Mouse (Mus musculus) heart, adult 11 months (tissue): ENCODE measurements around the gene Chp1.
"Not testable (repeated sequence)": the region's sequence is repeated elsewhere in the genome, so short reads cannot be mapped to it uniquely, and the experiment has no call there.

Source experiments
- DNase-seq: peaks from one replicate; pipeline ENCODE4 v3.0.0; 2022

Gene Chp1

DNA sequence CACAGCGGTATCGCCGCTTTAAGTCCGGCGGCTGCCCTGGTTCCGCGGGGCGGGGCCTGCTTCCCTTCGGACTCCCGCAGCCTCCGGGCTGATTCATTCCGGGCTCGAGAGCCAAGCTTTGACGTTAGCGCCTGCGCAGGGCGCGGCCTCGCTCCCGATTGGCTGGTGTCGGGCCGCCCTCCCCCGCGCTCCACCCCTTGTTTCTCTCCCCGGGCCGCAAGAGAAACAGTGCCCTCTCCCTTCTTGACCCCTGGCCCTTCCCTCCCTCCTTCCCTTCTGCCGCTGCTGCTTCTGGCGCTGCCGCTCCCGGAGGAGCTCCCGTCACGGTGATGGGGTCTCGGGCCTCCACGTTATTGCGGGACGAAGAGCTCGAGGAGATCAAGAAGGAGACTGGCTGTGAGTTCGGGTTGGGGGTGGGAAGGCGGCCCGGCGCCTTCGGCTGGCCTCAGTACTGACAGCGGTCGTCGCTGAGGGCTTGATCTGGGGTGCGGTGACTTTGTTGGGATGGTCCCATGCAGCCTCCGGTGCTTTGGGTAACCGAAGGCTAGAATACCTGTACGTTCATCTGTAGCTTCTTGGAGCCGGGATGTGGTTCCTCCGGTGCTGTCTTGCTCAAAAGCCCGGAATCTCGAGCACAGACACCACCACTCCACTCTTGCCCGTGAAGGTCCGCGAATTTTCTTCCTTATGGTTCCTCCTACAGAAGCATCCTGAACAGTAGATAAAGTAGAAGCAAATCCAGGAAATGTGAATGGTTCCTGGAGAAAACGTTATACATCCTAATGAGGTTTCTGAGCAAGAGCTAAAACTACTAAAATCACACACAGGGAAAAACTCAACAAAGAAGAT lies at the start of gene Chp1, which contains the start of gene Exd1:
Gene Chp1, plus strand, starts transcription at position 176 of the 849 bp plus-strand sequence.
Gene Exd1, minus strand, starts transcription at position 106 of the 849 bp plus-strand sequence.
- peak; percentile 100 for DNase-seq

DNA sequence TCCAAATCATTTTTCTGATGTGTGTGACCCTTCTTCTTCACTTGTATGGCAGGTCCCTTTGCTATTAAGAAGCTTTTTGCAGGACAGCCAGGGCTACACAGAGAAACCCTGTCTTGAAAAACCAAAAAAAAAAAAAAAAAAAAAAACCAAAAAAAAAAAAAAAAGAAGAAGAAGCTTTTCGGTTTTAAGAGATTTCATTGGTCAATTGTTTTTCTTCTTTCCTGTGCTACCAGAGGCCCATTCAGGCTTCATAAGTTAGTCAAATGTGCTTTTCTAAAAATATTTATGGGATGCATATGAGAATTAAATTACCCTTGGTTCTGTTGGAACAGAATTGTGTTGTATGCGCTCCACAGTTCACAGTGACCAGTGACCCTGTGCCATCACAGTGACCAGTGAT lies 48.6 kb upstream of the Chp1 start:
- DNase-seq, result no peak

DNA sequence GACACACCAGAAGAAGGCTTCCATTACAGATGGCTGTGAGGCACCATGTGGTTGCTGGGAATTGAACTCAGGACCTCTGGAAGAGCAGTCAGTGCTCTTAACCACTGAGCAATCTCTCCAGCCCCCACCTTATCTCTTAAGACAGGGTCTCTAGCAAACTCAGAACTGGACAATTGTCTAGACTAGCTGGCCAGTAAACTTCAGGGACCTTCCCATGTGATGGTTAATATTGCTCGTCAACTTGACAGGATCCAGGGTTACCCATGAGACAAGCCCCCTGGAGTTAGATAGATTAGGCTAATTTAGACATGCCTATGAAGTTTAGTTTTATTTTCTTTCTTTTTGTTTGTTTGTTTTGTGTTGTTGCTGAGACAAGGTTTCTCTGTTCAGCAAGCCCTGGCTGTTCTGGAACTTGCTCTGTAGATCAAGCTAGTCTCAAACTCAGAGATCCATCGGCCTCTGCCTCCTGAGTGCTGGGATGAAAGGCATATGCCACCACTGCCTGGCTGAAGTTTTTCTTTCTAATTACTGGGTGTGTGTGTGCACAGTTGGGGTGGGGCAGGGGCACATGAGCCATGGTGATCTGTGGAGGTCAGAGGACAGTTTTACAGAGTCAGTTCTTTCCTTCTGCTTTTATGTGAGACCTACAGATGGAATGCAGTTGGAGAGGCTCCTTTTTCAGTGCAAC lies 46.4 kb upstream of the Chp1 start:
- DNase-seq, result peak; percentile 55

DNA sequence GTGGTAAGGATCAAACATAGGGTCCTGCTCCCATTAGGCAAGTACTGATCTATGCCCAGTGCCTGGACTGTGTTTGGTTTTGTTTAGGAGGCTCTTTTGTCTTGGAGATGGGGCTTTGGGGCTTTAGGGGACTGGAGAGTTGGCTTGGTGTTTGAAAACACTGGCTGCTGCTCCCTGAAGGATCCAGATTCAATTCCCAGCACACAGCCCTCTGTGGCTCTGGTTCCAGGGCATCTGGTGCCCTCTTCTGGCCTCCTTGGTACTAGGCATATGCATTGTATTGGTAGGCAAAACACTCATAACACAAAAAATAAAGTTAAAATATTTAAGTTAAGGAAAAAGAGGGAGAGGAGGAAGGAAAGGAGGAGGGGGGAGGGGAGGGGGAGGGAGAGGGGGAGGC lies 40.4 kb upstream of the Chp1 start:
- DNase-seq, result peak; percentile 15

DNA sequence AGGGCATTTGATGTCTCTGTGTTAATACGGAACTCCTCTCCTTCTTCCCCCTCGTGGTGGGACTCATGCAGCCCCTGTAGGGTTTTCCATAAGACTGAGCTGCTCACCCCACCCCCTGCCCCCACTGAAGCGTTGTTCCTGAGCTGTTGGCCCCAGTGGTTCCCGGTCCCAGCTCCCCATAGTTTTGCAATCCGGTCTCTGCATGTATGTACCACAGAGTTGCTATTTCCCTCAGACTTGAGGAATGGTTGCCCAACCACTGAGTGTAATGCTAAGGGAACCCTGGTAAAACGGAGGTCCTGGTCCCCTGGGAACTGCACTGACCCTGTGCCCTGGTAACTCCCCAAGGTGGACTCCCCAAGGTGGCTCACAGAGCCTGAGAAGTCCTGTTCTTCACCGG lies 39.0 kb upstream of the Chp1 start:
- not testable (repeated sequence) for DNase-seq

DNA sequence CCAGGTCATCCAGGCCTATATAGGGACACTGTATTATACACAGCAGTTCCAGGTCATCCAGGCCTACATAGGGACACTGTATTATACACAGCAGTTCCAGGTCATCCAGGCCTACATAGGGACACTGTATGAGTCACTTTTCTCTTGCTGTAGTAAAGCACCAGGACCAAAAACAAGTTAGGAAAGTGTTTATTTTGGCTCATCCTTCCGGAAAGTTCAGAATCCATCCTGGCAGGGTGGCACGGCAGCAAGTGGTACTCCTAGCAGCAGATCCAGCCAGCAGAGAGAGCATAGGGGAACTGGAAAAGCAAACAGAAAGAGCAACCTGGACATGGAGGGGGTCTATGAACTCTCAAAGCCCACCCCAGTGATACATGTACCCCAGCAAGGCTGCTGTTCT lies 36.6 kb upstream of the Chp1 start:
- DNase-seq, result no peak

DNA sequence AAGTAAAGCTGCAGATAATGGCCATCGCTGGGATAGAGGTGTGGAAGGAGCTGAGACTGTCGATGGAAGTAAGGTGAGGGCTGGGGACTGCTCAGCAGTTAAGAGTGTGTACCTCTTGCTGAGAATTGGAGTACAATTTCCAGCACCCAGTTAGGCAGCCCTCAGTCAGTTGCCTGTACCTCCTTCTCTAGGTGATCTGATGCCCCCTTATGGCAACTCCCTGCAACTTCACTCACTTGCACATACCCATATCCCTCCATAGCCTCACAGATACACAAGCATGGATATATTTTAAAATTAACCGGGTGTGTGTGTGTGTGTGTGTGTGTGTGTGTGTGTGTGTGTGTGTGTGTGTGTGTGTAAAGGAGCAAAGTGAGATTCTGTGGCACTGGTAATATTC lies 35.2 kb upstream of the Chp1 start:
- DNase-seq, result no peak

DNA sequence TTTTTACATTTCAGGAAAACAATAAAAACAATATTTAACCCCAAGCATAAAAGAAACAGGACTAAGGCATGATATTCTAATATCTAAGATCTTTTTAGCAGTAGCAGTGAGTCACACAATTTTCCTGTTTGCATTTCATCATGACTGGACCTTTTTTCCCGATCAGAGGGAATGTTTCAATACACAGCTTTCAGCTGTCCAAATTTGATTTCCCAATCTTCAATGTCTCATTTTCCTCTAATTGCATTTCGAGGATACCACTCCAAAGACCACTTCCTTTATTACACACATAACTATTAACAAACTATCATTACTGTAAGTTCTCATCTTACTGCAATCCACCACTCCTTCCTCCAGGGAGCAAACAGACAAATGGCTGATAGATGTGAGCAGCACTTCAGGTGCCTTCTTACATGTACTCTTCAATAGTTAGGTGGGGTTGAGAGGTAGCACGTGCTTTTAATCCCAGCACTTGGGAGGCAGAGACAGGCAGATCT lies 33.4 kb upstream of the Chp1 start:
- no peak for DNase-seq

DNA sequence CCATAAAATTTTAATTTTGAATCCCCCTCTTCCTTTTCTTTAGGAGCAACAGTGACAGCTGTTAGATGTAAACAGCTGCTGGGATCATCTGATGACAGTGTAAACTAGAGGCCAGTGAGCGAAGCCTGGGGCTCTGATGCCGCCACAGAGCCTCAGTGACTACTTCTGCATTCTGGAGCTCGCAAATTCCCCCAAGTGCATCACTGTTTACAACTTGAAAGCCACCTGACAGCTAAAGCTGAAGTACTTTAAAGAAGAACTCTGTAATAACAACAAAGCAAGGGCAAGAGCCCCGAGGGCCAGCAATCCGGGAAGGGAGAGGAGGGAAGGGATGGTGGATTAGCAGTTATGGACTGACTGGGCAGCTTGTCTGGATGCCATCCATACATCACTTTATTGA lies 30.7 kb upstream of the Chp1 start:
- no peak for DNase-seq

DNA sequence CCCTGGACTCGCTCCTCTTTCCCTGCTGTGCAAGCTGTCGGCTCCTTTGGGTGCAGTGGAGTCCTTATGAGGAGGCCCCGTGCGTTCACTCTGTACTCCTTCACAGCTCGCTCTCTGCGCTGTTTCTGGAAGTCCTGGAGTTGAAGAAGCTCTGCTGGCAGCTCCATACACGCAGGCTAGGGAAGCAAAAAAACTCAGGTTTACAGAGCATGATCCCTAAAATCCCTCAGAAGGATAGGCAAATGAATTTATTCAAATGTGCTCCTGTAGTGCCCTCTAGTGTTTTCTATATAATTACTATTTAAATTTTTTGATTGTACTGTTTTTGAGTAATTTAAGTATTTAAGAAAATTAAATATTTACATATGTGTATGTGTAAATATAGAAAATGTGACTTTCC lies 26.9 kb upstream of the Chp1 start:
- no peak for DNase-seq

DNA sequence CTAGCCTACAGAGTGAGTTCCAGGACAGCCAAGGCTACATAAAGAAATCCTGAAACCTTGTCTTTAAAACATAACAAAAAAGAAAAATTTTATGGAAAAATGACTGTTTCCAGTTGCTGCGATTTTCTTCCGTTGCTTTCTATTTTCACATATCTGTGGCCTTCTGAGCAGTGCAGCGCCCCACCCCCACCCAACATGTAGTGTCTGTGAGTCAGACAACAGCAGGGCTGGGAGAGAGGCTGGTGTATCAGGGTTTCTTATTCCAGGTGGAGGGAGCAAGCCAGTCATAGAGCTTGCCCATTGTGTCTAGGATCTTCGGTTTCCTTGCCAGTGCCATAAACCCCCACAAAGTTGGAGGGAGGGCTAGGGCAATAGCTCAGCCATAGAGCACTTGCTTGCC lies 23.7 kb upstream of the Chp1 start:
- no peak for DNase-seq

DNA sequence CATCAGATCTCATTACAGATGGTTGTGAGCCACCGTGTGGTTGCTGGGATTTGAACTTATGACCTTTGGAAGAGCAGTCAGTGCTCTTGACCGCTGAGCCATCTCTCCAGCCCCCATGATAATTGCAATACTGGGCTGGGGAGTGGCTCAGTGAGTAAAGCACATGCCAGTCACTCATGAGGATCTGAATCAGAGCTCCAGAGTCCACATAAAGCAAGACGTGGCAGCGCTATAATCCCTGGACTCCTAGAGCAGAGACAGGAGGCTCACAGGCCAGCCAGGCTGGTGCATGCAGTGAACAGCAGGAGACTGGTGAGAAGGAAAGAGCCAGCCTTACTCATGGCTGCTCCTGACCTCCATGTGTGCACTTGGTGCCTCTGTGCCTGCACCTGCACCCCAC lies 22.1 kb upstream of the Chp1 start:
- DNase-seq, result no peak

DNA sequence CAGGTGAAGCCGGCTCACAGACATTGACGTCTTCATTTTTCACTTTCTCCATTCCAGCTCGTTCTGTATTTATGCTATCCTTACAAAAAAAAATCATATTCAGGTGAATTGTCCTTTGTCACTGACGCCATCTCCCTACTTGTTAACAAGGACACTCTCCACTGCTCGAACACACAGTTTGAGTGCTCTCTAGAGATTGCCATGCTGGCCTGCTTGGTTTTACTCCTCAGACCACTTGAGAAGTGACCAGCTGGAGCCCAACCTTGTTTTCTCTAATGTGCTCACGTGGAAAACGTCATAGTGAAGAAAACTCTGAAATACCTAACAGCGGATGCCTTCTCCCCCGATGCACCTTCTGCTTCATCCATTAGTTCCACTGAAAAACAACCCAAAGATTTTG lies 8.7 kb upstream of the Chp1 start:
- no peak for DNase-seq

DNA sequence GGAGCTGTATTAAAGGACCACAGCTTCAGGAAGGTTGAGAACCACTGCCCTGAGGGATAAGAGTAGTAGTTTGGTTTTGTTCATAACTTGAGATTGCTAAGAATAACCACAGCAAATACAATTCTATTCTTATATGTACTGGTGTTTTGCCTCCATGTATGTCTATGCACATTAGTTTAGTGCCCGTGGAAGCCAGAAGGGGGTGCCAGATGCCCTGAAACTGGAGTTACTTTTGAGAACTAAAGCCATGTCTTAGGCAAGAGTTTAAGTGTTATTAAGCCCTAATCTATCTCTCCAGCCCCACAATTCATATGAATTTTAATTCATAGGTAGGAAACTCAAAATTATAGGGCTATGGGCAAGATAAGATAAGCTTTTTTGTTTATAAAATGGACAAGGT lies 5.4 kb upstream of the Chp1 start:
- DNase-seq, result no peak

DNA sequence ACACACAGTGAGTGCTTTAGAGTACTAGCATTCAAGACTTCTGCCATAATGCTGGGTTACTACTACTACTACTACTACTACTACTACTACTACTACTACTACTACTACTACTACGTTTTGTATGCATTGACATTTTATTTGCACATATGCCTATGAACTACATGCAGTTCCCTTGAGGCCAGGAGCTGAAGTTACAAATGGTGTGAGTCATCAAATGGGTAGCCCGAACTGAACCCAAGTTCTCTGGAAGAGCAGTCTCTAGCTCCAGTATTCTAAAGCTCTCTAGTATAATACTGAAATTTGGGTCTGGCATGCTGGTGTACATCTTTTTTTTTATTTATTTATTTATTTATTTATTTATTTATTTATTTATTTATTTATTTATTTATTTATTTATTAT lies 3.8 kb upstream of the Chp1 start:
- DNase-seq, result no peak

DNA sequence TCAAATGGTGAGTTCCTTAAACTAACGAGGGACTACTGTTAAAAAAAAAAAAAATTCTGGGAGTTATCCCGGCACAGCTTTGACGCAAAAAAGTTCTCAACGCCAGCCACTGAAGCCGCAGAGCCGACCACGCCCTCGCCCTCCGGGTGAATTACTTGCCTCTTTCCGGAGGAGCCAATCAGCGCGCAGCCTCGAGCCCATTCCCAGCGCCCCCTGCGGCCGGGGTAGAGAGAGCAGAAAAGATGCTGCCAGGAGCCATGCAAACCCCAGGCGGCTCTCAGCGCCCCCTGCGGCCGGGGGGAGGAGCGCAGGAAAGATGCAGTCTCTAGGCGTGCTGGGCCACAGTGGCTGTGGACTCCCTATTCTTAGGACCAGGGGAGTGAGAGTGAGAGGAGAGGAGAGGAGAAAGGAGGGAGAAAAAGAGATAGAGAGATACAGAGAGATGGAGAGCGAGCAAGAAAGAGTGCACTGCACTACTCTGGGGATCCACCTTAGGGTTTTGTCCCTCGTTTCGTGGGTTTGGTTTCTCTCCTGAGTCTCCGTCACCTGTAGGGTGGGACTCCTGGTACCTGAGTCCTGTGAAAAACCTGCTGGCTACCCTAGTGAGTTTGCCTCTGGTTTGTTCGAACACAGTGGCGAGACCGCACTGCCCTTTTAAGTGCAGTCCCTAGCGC lies 512 bp upstream of the Chp1 start:
- peak; percentile 99 for DNase-seq

DNA sequence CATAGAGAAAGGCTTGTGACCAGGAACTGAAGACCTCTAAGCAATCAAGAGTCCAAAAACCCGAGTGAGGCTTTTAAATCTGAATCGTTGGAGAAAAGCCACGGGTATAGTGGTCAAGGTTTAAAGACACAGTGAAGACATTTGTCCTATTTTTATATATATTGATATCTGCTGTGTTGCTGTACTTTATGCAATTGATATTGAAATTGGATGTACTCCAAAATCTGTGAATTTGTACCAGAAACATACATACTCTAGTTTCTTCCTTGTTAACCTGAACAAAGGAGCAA lies 819 bp downstream of the Chp1 start:
- DNase-seq, result no peak

DNA sequence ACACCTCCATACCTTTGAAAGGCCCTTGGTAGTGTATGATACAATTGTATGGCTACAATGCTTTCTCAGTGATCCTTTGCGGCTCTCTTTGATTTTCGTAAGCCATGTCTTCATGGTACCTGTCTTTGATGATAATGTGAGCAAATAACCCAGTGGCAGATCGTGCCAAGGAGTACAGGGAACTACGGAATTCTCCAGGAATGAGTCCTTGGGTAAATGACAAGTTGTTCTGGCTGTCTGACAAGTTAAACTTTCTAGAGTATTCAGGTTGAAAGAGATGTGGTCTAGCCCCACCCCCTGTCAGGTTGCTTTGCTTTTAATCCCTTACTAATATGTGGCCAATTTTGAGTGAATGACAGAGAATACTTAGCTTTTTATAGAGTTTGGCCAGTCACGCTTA lies 1.2 kb downstream of the Chp1 start:
- DNase-seq, result no peak

DNA sequence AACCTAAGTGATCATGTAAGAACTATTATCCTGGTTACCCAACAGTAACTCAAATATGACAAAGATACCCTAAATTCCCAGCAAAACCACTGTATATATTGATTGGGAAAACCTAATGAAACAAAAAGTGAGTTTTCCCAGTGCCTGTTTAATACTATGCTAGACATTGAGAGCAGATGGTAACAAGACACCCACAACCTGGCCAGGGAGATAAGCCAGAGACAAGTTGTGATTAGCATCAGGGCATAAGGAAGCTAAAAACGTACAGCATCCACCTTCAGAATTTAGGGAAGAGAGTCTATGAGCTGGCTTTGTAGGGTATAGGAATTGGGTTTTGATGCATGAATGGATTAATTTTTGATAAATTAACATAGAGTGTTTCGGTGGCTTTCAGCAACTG lies 2.2 kb downstream of the Chp1 start:
- no peak for DNase-seq

DNA sequence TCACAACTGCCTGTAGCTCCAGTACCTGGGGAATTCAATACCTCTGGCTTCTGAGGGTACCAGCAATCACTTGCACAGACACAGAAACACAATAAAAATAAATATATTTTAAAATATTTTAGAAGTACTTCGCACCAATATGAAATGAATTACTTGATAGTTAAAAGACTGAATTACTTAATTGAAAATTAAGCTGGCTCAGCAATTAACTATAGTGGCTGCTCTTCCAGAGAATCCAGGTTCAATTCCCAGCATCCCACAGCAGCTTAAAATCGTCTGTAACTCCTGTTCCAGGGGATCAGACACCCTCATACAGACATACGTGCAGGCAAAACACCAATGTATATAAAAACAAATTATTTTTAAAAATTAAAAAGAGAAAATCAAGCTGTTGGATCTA lies 10.5 kb downstream of the Chp1 start:
- DNase-seq, result no peak

DNA sequence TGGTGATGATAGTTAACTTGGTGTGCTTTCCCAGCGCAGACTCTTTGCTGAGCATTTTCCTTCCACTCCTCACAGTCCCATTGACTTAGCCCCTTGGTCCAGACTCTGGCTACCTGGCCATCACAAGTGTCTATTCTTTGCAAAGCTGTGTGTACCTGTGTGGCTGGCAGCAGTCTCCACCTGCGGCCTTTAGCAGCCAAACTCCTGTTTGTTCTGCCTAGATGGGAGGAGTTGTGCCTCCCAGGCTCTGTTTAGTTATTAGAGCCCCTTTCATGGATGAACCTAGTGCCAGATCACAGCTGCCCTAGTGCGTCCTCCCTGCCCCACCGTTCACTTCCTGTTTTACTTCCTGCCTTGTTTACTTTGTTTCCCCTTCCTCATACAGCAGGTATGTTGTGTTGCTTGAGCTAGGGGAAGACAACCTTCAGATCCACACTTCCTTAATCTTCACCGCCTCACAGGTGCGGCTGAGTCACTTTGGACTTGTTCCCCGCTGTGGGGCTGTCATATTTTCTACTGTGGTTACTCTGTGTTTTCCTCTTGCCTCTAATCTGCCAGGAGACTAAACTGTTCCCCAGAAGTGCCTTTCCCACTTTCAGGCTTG lies 11.3 kb downstream of the Chp1 start:
- no peak for DNase-seq

DNA sequence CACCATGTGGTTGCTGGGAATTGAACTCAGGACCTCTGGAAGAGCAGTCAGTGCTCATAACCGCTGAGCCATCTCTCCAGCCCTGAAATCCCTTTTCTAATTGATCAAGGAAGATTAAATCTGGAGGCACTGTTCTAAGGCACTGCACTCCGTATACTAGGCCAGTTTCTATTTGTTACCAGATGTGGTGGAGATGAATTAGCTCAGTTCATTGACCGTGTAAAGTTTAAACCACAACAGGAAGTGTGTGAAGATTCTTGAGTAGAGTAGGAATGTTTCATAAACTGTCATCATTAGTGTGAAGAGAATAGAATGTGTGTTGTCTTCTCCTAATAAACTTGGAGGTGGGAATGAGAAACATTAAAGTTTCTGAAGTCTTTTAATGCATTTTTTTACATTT lies 14.3 kb downstream of the Chp1 start:
- no peak for DNase-seq

DNA sequence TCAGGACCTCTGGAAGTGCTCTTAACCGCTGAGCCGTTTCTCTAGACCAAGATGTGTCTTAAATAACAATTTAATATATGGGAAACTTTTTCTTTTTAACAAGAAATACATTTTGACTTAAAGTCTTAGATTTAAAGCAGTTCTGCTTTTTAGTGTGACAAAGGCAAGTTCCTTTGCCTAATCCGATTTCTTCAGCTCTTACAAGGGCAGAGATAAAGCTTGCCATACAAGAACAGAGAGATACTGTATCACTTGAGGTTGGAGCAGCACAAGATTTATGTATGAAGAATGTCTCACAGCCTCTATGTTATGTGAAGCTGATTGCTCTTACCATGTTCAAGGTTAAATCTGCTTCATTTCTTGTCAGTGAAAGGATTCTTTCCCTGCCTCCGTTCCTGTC lies 17.8 kb downstream of the Chp1 start:
- DNase-seq, result no peak
